Comparison of ENCODE assay signal across 10 mouse cellular contexts in the genomic region with DNA sequence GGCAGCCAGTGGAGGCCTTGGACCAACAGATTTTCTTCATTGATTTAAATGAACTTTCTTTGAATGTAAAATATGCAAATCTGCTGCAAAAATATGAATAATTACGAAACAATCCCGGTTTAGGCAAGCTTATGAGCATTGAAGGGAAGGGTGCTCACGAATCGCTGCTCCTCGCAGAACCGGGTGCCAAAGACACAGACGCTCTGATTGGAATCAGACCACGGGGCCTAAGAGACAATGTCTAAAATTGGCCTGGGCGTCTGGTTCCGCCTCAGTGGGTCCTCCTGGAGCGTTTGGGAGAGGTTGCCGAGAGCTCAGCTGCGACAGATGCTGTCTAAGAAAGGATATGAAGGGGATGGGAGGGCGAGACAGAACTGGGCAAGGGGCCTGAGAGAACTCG. TPM values are rescaled to one million over a fixed set of nuclear protein-coding genes. Genes with fewer than 3 reads are reported as not detected.
DNase-seq lines count a peak whose midpoint lies in the region; ATAC-seq and TF ChIP-seq lines count a peak whose summit lies in the region.
"Had no signal": no experiment of that assay in that cellular context is flagged by ENCODE, and none has a peak within 500 bp of the region (broad histone marks: within the 10 kb centered on the region; RNA-seq: fewer than 3 reads in every experiment).

No protein-coding gene starts in this region.

- H3K9me3 ChIP-seq in midbrain, embryonic 10.5 days (replicated peaks) = no peaks in the 10 kb centered on the region
- no peaks in the 10 kb centered on the region for H3K9me3 ChIP-seq in midbrain, embryonic 15.5 days
- no peaks in the 10 kb centered on the region for H3K9me3 ChIP-seq in stomach, postnatal 0 days (ENCODE audit: control insufficient read depth, low read length)
- H3K9me3 ChIP-seq: limb, embryonic 13.5 days had no signal

- no peak overlapping the region for H3K4me2 ChIP-seq in midbrain, embryonic 15.5 days
- no peak overlapping the region for H3K4me2 ChIP-seq in stomach, postnatal 0 days (replicated peaks; ENCODE audit: low read depth)
- H3K4me2 ChIP-seq: limb, embryonic 13.5 days had no signal

- peak overlapping the region; percentile 38; the same call in 1 of the 2 replicates for H3K27ac ChIP-seq in midbrain, embryonic 10.5 days (replicated peaks)
- H3K27ac ChIP-seq in midbrain, embryonic 15.5 days = no peak overlapping the region
- no peak overlapping the region for H3K27ac ChIP-seq in stomach, postnatal 0 days (replicated peaks)
- H3K27ac ChIP-seq: limb, embryonic 13.5 days had no signal

- H3K4me1 ChIP-seq in midbrain, embryonic 10.5 days = peaks cover 13% of the 10 kb centered on the region; the same call in 1 of the 2 replicates
- no peaks in the 10 kb centered on the region for H3K4me1 ChIP-seq in midbrain, embryonic 15.5 days
- no peaks in the 10 kb centered on the region for H3K4me1 ChIP-seq in stomach, postnatal 0 days (replicated peaks; ENCODE audit: control insufficient read depth, insufficient read depth)
- H3K4me1 ChIP-seq: limb, embryonic 13.5 days had no signal

- TF ChIP-seq EP300 in stomach, postnatal 0 days (optimal IDR thresholded peaks at IDR 0.05) = no peak

- no peaks in the 10 kb centered on the region for H3K36me3 ChIP-seq in midbrain, embryonic 10.5 days
- H3K36me3 ChIP-seq in midbrain, embryonic 15.5 days (replicated peaks) = no peaks in the 10 kb centered on the region
- H3K36me3 ChIP-seq in stomach, postnatal 0 days (ENCODE audit: control insufficient read depth, insufficient read depth, low read length) = no peaks in the 10 kb centered on the region
- H3K36me3 ChIP-seq: limb, embryonic 13.5 days had no signal

- TF ChIP-seq CTCF in stomach, postnatal 0 days (IDR thresholded peaks at IDR 0.05; ENCODE audit: low read depth) = no peak

- no peak for ATAC-seq in midbrain, embryonic 15.5 days (replicated peaks)
- peak; percentile 34; the same call in 1 of the 2 replicates for ATAC-seq in stomach, postnatal 0 days (ENCODE audit: low FRiP score, low TSS enrichment)

- DNase-seq in cerebellum, adult 9-11 months = peak; percentile 3
- DNase-seq in cerebellum, adult 9-10 months = no peak
- no peak for DNase-seq in midbrain, embryonic 10.5 days (ENCODE audit: low spot score)
- peak; percentile 51 to 65 for DNase-seq in left cerebral cortex, adult 18-20 months (ENCODE audit: low spot score in 2 of 2)
- no peak for DNase-seq in stomach, postnatal 0 days (ENCODE audit: low spot score)
- DNase-seq in lung, adult 18-20 months = no peak
- no peak for DNase-seq in retina, embryonic 14.5 days (ENCODE audit: low spot score)

- 71% methylated on average over 15 of the region's 15 CpGs for WGBS in midbrain, embryonic 10.5 days
- 53% methylated on average over 15 of the region's 15 CpGs for WGBS in midbrain, embryonic 15.5 days
- 66% methylated on average over 15 of the region's 15 CpGs for WGBS in stomach, postnatal 0 days

- no peaks in the 10 kb centered on the region for H3K27me3 ChIP-seq in midbrain, embryonic 10.5 days (ENCODE audit: low read depth, poor library complexity, severe bottlenecking)
- no peaks in the 10 kb centered on the region for H3K27me3 ChIP-seq in midbrain, embryonic 15.5 days (replicated peaks)
- no peaks in the 10 kb centered on the region for H3K27me3 ChIP-seq in stomach, postnatal 0 days (ENCODE audit: control insufficient read depth, insufficient read depth, low read length)
- H3K27me3 ChIP-seq: limb, embryonic 13.5 days had no signal

- no peak overlapping the region for H3K9ac ChIP-seq in midbrain, embryonic 15.5 days
- no peak overlapping the region for H3K9ac ChIP-seq in stomach, postnatal 0 days (ENCODE audit: low read length)
- H3K9ac ChIP-seq: limb, embryonic 13.5 days had no signal

- H3K4me3 ChIP-seq in midbrain, embryonic 10.5 days = no peak overlapping the region
- no peak overlapping the region for H3K4me3 ChIP-seq in midbrain, embryonic 15.5 days
- H3K4me3 ChIP-seq in stomach, postnatal 0 days (ENCODE audit: low read depth, low read length) = no peak overlapping the region
- H3K4me3 ChIP-seq: limb, embryonic 13.5 days had no signal

RNA-seq across cellular contexts. Expression of gene Adgrd1, which starts 42.0 kb away (rescaled TPM):
- 0.09 and 0.16 TPM in 2 replicates for polyA plus RNA-seq in midbrain, embryonic 10.5 days (2016; fragmentation: Nextera tagmentation; extraction: Ambion mirVana)
- polyA plus RNA-seq in midbrain, embryonic 15.5 days (2015; fragmentation: Nextera tagmentation; extraction: Ambion mirVana) = 0.18 and 0.26 TPM in 2 replicates
- total RNA-seq in left cerebral cortex, adult 18-20 months (2021) = 1 to 10 TPM; 2.8 TPM
- polyA plus RNA-seq in stomach, postnatal 0 days (2015; fragmentation: Nextera tagmentation; extraction: Ambion mirVana) = 3.1 and 3.7 TPM in 2 replicates
- total RNA-seq: megakaryocyte, adult 5-6 weeks had no signal

Comparison
In these comparisons a context has a peak if more than half of its experiments do, and no peak if none do; other contexts are left out.
1. DNase-seq: peak in cerebellum, adult 9-11 months (single experiment) and left cerebral cortex, adult 18-20 months (2 of 2); none in cerebellum, adult 9-10 months (single experiment), midbrain, embryonic 10.5 days (single experiment), stomach, postnatal 0 days (single experiment), lung, adult 18-20 months (0 of 2) and retina, embryonic 14.5 days (single experiment).